Mouse (Mus musculus) E14TG2a.4 (cell line): ENCODE measurements around the gene Wrap53.

Source experiments
- H3K27me3 ChIP-seq: 2 replicates; pipeline ENCODE4 v1.6.1; 2014; ENCODE audit warnings: low read length, control low read depth; ENCODE audit not compliant: insufficient read depth
- H3K36me3 ChIP-seq: 2 replicates; pipeline ENCODE4 v1.6.1; 2014; ENCODE audit warnings: low read length, control low read depth; ENCODE audit not compliant: insufficient read depth
- H3K4me1 ChIP-seq: replicated peaks from 2 replicates; pipeline ENCODE4 v1.6.1; 2014; ENCODE audit warnings: low read depth, low read length, control low read depth
- H3K4me3 ChIP-seq: replicated peaks from 2 replicates; pipeline ENCODE4 v1.5.1; 2014; ENCODE audit warnings: mild to moderate bottlenecking, low read length
- H3K9me3 ChIP-seq: 2 replicates; pipeline ENCODE4 v1.6.1; 2014; ENCODE audit warnings: low read length, control low read depth
- CTCF ChIP-seq: conservative IDR thresholded peaks from 2 replicates; pipeline ENCODE4 v1.5.1; 2014; ENCODE audit warnings: low read length
- NANOG ChIP-seq: IDR thresholded peaks from 2 replicates; pipeline ENCODE4 v1.6.1; 2014; ENCODE audit warnings: borderline replicate concordance, low read length, mixed read lengths
- POU5F1 ChIP-seq: IDR thresholded peaks from 2 replicates; pipeline ENCODE4 v1.6.1; 2014; ENCODE audit warnings: low read length, borderline replicate concordance

The Wrap53 gene

GRCm38 (mm10) chr11:69527098-69528030 lies 52.7 kb downstream of the Wrap53 start:
- Histone ChIP-seq H3K4me1 (peaks cover 24% of the 10 kb centered on the region), H3K4me3 (no peak overlapping the region), H3K36me3 (no peaks in the 10 kb centered on the region; the same call in 1 of the 2 replicates), H3K27me3 (peaks cover 31% of the 10 kb centered on the region), H3K9me3 (no peaks in the 10 kb centered on the region)
- TF ChIP-seq CTCF = no peak
- TF ChIP-seq NANOG = no peak
- TF ChIP-seq POU5F1 = no peak

GRCm38 (mm10) chr11:69526631-69527030 lies 53.4 kb downstream of the Wrap53 start:
- TF ChIP-seq POU5F1 = no peak
- no peak for TF ChIP-seq CTCF
- no peak for TF ChIP-seq NANOG
- Histone ChIP-seq H3K4me1 (peaks cover 24% of the 10 kb centered on the region), H3K4me3 (no peak overlapping the region), H3K36me3 (no peaks in the 10 kb centered on the region; the same call in 1 of the 2 replicates), H3K27me3 (peaks cover 31% of the 10 kb centered on the region), H3K9me3 (no peaks in the 10 kb centered on the region)

- H3K4me3 ChIP-seq = no peak overlapping the region
- peaks cover 31% of the 10 kb centered on the region for H3K27me3 ChIP-seq
- no peak for TF ChIP-seq CTCF
- TF ChIP-seq POU5F1 = no peak
- no peak for TF ChIP-seq NANOG
- peaks cover 29% of the 10 kb centered on the region for H3K4me1 ChIP-seq
- H3K9me3 ChIP-seq = no peaks in the 10 kb centered on the region
- no peaks in the 10 kb centered on the region; the same call in 1 of the 2 replicates for H3K36me3 ChIP-seq
These were observed 54.4 kb downstream of the Wrap53 start for GRCm38 (mm10) chr11:69525661-69526060.

- H3K4me3 ChIP-seq = no peak overlapping the region
- H3K4me1 ChIP-seq = peaks cover 18% of the 10 kb centered on the region
- no peaks in the 10 kb centered on the region; the same call in 1 of the 2 replicates for H3K36me3 ChIP-seq
- TF ChIP-seq POU5F1 (no peak), CTCF (no peak), NANOG (no peak)
- H3K27me3 ChIP-seq = peaks cover 17% of the 10 kb centered on the region
- no peaks in the 10 kb centered on the region for H3K9me3 ChIP-seq
These were observed 56.4 kb downstream of the Wrap53 start for GRCm38 (mm10) chr11:69523651-69524050.

GRCm38 (mm10) chr11:69521526-69522149 lies 58.4 kb downstream of the Wrap53 start:
- Histone ChIP-seq H3K9me3 (no peaks in the 10 kb centered on the region), H3K4me3 (no peak overlapping the region), H3K4me1 (peaks cover 20% of the 10 kb centered on the region), H3K27me3 (peaks cover 8% of the 10 kb centered on the region; the same call in 1 of the 2 replicates), H3K36me3 (no peaks in the 10 kb centered on the region; the same call in 1 of the 2 replicates)
- TF ChIP-seq NANOG (no peak), POU5F1 (no peak), CTCF (no peak)

- Histone ChIP-seq H3K9me3 (0 out of 2 replicates have a peak, but pooled peaks cover 1% of the 10 kb centered on the region), H3K4me1 (peaks cover 25% of the 10 kb centered on the region), H3K36me3 (no peaks in the 10 kb centered on the region; the same call in 1 of the 2 replicates), H3K4me3 (no peak overlapping the region), H3K27me3 (peaks cover 9% of the 10 kb centered on the region; the same call in 1 of the 2 replicates)
- TF ChIP-seq CTCF (no peak), POU5F1 (no peak), NANOG (no peak)
These were observed 60.1 kb downstream of the Wrap53 start for GRCm38 (mm10) chr11:69519976-69520375.

- peaks cover 8% of the 10 kb centered on the region for H3K9me3 ChIP-seq
- peaks cover 9% of the 10 kb centered on the region; the same call in 1 of the 2 replicates for H3K27me3 ChIP-seq
- TF ChIP-seq NANOG (no peak), CTCF (no peak), POU5F1 (no peak)
- peaks cover 25% of the 10 kb centered on the region for H3K4me1 ChIP-seq
- no peaks in the 10 kb centered on the region for H3K36me3 ChIP-seq
- no peak overlapping the region for H3K4me3 ChIP-seq
These were observed 63.4 kb downstream of the Wrap53 start for GRCm38 (mm10) chr11:69516661-69517060.

GRCm38 (mm10) chr11:69516151-69516640 lies 63.9 kb downstream of the Wrap53 start:
- TF ChIP-seq POU5F1 = no peak
- TF ChIP-seq CTCF = no peak
- TF ChIP-seq NANOG = no peak
- Histone ChIP-seq H3K4me3 (no peak overlapping the region), H3K27me3 (peaks cover 9% of the 10 kb centered on the region; the same call in 1 of the 2 replicates), H3K4me1 (peaks cover 21% of the 10 kb centered on the region), H3K9me3 (peaks cover 8% of the 10 kb centered on the region), H3K36me3 (no peaks in the 10 kb centered on the region)
